Mouse (Mus musculus) cerebellum, adult 2 months (tissue): ENCODE measurements around the gene Snx5.

Source experiments
- CTCF ChIP-seq: fragments of 200-500 bp; IDR thresholded peaks from 2 replicates; pipeline ENCODE4 v1.5.1; 2011; ENCODE audit warnings: low read depth, mild to moderate bottlenecking, control low read depth, low read length, moderate library complexity, borderline replicate concordance; ENCODE audit not compliant: insufficient read depth
- POLR2A ChIP-seq: fragments of 200-500 bp; IDR thresholded peaks from 2 replicates; pipeline ENCODE4 v1.6.1; 2011; ENCODE audit warnings: low read length, control low read depth, borderline replicate concordance; ENCODE audit not compliant: insufficient read depth

DNA sequence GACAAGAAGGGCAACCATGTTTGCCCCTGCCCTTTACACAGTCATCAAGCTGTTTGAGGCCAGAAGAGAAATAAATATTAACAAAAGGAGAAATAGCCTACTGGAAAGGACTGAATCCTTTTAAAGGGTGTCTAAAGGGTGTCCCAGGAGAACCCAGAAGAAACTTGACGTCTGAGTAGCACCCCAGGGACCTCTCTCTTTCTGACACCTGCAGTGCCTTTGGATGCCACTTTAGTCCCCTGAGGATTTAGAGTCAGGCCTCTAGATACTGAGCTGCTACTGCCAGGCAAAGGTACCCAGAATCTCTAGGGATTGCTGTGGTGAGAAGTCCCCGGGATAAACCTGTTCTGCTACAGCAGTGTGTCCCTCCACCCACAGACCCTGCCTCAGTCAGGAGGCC lies 31.4 kb downstream of the Snx5 start:
- TF ChIP-seq CTCF, result no peak
- no peak for TF ChIP-seq POLR2A
